Mouse (Mus musculus) liver, adult 2 months (tissue): ENCODE data around the gene Tomm7.

Experiments
- CTCF ChIP-seq: fragments of 200-500 bp; IDR thresholded peaks from 2 replicates; pipeline ENCODE4 v1.5.1; 2011; ENCODE audit warnings: low read depth, low read length, control low read depth
- POLR2A ChIP-seq: fragments of 200-500 bp; IDR thresholded peaks from 2 replicates; pipeline ENCODE4 v1.6.1; 2011; ENCODE audit warnings: low read length, control low read depth; ENCODE audit not compliant: insufficient read depth; ENCODE audit errors: extremely low read depth

- TF ChIP-seq POLR2A (no peak), CTCF (no peak)
These were observed 17.8 kb upstream of the Tomm7 start for GRCm38 (mm10) chr5:23861721-23862120.
